Mouse (Mus musculus): ENCODE results near the gene Thumpd3. TPM values are rescaled to one million over a fixed set of nuclear protein-coding genes. Genes with fewer than 3 reads are reported as not detected.

Gene Thumpd3
- total RNA-seq, 2 experiments from 2014 or later, result 22.6 to 30.6 TPM

Other genes with a start within 250 kb of the Thumpd3 start
- 100 to 1,000 TPM; 191 to 230 TPM for gene Srgap3, start 99.0 kb upstream of the Thumpd3 start, total RNA-seq (2021)
- 100 to 1,000 TPM in 1 of 2 experiments, 10 to 100 TPM in 1; 99.2 to 130 TPM for gene Setd5, start 31.1 kb downstream of the Thumpd3 start, total RNA-seq (2021)
- 10 to 100 TPM; 79.6 to 85.5 TPM for gene Lhfpl4, start 149.2 kb downstream of the Thumpd3 start, total RNA-seq (2021)
- 10 to 100 TPM; 15.3 to 17.4 TPM for gene Mtmr14, start 191.6 kb downstream of the Thumpd3 start, total RNA-seq (2021)
- 10 to 100 TPM; 76.4 to 79.5 TPM for gene Cpne9, start 236.1 kb downstream of the Thumpd3 start, total RNA-seq (2021)

All from left cerebral cortex, postnatal 36 days (tissue).